Mouse (Mus musculus): ENCODE results near the gene Dytn. TPM values are rescaled to one million over a fixed set of nuclear protein-coding genes. Genes with fewer than 3 reads are reported as not detected.

The Dytn gene
- polyA plus RNA-seq, 1 experiment from 2014 or later: not detected

Other genes starting within 250 kb of the Dytn start
- 3.6 and 3.7 TPM in 2 replicates for gene Adam23, start 241.0 kb downstream of the Dytn start, polyA plus RNA-seq (2016; fragmentation: Nextera tagmentation; extraction: Ambion mirVana)
- not detected in 2 replicates for gene Gm39653, start 71.0 kb downstream of the Dytn start, polyA plus RNA-seq (2016; fragmentation: Nextera tagmentation; extraction: Ambion mirVana)
- 0.16 and 0.23 TPM in 2 replicates for gene Mdh1b, start 43.4 kb upstream of the Dytn start, polyA plus RNA-seq (2016; fragmentation: Nextera tagmentation; extraction: Ambion mirVana)
- 74.6 and 79.2 TPM in 2 replicates for gene Fastkd2, start 43.7 kb upstream of the Dytn start, polyA plus RNA-seq (2016; fragmentation: Nextera tagmentation; extraction: Ambion mirVana)
- gene 4933402D24Rik, start 82.3 kb upstream of the Dytn start, polyA plus RNA-seq (2016; fragmentation: Nextera tagmentation; extraction: Ambion mirVana): 0.15 and 0.39 TPM in 2 replicates